Mouse (Mus musculus) embryonic facial prominence, embryonic 11.5 days (tissue): ENCODE data around the gene Rph3a. TPM values are rescaled to one million over a fixed set of nuclear protein-coding genes. Genes with fewer than 3 reads are reported as not detected.

Experiments
- ATAC-seq: fragments of 200-750 bp; cut with Nextera tagmentation; replicated peaks from 2 replicates; pipeline ENCODE4 v1.8.0; 2017; ENCODE audit warnings: low read depth; ENCODE audit not compliant: insufficient number of reproducible peaks, low FRiP score, low TSS enrichment
- DNase-seq: peaks from one replicate; pipeline ENCODE4 v3.0.0-alpha.2; 2015; ENCODE audit warnings: low spot score
- H3K27ac ChIP-seq: fragments of 300-500 bp; sonication (generic); replicated peaks from 2 replicates; pipeline ENCODE4 v1.5.1; 2014; ENCODE audit warnings: mild to moderate bottlenecking, low read depth, low read length, control low read depth
- H3K27me3 ChIP-seq: fragments of 300-500 bp; sonication (generic); 2 replicates; pipeline ENCODE4 v1.6.1; 2014; ENCODE audit warnings: mild to moderate bottlenecking, low read length, moderate library complexity, mixed read lengths; ENCODE audit not compliant: control insufficient read depth, insufficient read depth
- H3K36me3 ChIP-seq: fragments of 300-500 bp; sonication (generic); replicated peaks from 2 replicates; pipeline ENCODE4 v1.6.1; 2014; ENCODE audit warnings: low read depth, mild to moderate bottlenecking, low read length, moderate library complexity, mixed read lengths; ENCODE audit not compliant: control insufficient read depth, insufficient read depth
- H3K4me1 ChIP-seq: fragments of 300-500 bp; sonication (generic); 2 replicates; pipeline ENCODE4 v1.6.1; 2014; ENCODE audit warnings: low read length, mixed read lengths; ENCODE audit not compliant: control insufficient read depth, insufficient read depth
- H3K4me2 ChIP-seq: fragments of 300-500 bp; sonication (generic); 2 replicates; pipeline ENCODE4 v1.6.1; 2014; ENCODE audit warnings: low read depth, mild to moderate bottlenecking, control low read depth, low read length, moderate library complexity
- H3K4me3 ChIP-seq: fragments of 300-500 bp; sonication (generic); 2 replicates; pipeline ENCODE4 v1.5.1; 2014; ENCODE audit warnings: low read depth, low read length, control low read depth
- H3K9ac ChIP-seq: fragments of 300-500 bp; sonication (generic); replicated peaks from 2 replicates; pipeline ENCODE4 v1.6.1; 2014; ENCODE audit warnings: mild to moderate bottlenecking, control low read depth, low read length
- H3K9me3 ChIP-seq: fragments of 300-500 bp; sonication (generic); replicated peaks from 2 replicates; pipeline ENCODE4 v1.6.1; 2016; ENCODE audit warnings: mild to moderate bottlenecking, low read length, inconsistent platforms, mixed read lengths; ENCODE audit not compliant: control insufficient read depth
- WGBS: fragments of 180-500 bp; shearing (Covaris S2); extraction: QIAGEN DNeasy Blood & Tissue Kit; methylation state at CpG from one replicate; pipeline ENCODE4 v1.1.7; 2014; 5-methylcytosine and 5-hydroxymethylcytosine counted together
- polyA plus RNA-seq: library from polyadenylated mRNA; unstranded; fragments of >200 nt; fragmentation: Nextera tagmentation; extraction: Ambion mirVana; gene quantifications from 2 replicates; pipeline ENCODE4 v1.2.1, GENCODE M21; 2014

Gene Rph3a
- polyA plus RNA-seq, 1 experiment from 2014 or later, result 0.21 TPM

GRCm38 (mm10) chr5:120972278-120972677 lies 37.6 kb downstream of the Rph3a start:
- H3K9me3 ChIP-seq, result no peaks in the 10 kb centered on the region
- DNase-seq, result no peak
- H3K27ac ChIP-seq, result no peak overlapping the region
- no peak overlapping the region for H3K4me3 ChIP-seq
- 81% methylated on average over 6 of the region's 6 CpGs for WGBS
- H3K4me2 ChIP-seq, result no peak overlapping the region
- no peak overlapping the region for H3K9ac ChIP-seq
- H3K36me3 ChIP-seq, result no peaks in the 10 kb centered on the region
- no peaks in the 10 kb centered on the region for H3K4me1 ChIP-seq
- H3K27me3 ChIP-seq, result no peaks in the 10 kb centered on the region
- no peak for ATAC-seq

- H3K36me3 ChIP-seq, result no peaks in the 10 kb centered on the region
- no peaks in the 10 kb centered on the region for H3K9me3 ChIP-seq
- H3K4me3 ChIP-seq, result no peak overlapping the region
- no peaks in the 10 kb centered on the region for H3K27me3 ChIP-seq
- no peak overlapping the region for H3K9ac ChIP-seq
- WGBS, result 92% methylated on average over 1 of the region's 1 CpGs
- DNase-seq, result no peak
- ATAC-seq, result no peak
- no peak overlapping the region for H3K27ac ChIP-seq
- H3K4me1 ChIP-seq, result no peaks in the 10 kb centered on the region
- H3K4me2 ChIP-seq, result no peak overlapping the region
These were observed 38.6 kb downstream of the Rph3a start for GRCm38 (mm10) chr5:120971326-120971725.

GRCm38 (mm10) chr5:120969703-120970102 lies 40.2 kb downstream of the Rph3a start:
- no peaks in the 10 kb centered on the region for H3K9me3 ChIP-seq
- no peaks in the 10 kb centered on the region for H3K27me3 ChIP-seq
- H3K27ac ChIP-seq, result no peak overlapping the region
- no peaks in the 10 kb centered on the region for H3K4me1 ChIP-seq
- no peak overlapping the region for H3K4me2 ChIP-seq
- no peak for DNase-seq
- no peak overlapping the region for H3K4me3 ChIP-seq
- 35% methylated on average over 4 of the region's 4 CpGs for WGBS
- no peaks in the 10 kb centered on the region for H3K36me3 ChIP-seq
- H3K9ac ChIP-seq, result no peak overlapping the region
- ATAC-seq, result no peak

GRCm38 (mm10) chr5:120968799-120969198 lies 41.1 kb downstream of the Rph3a start:
- Histone ChIP-seq H3K9ac (no peak overlapping the region), H3K4me2 (no peak overlapping the region), H3K4me1 (no peaks in the 10 kb centered on the region), H3K36me3 (no peaks in the 10 kb centered on the region), H3K9me3 (no peaks in the 10 kb centered on the region), H3K27ac (no peak overlapping the region), H3K27me3 (no peaks in the 10 kb centered on the region), H3K4me3 (no peak overlapping the region)
- WGBS, result 89% methylated on average over 8 of the region's 8 CpGs
- no peak for ATAC-seq
- DNase-seq, result no peak

GRCm38 (mm10) chr5:120968134-120968532 lies 41.8 kb downstream of the Rph3a start:
- no peaks in the 10 kb centered on the region for H3K36me3 ChIP-seq
- H3K9ac ChIP-seq, result no peak overlapping the region
- no peaks in the 10 kb centered on the region for H3K4me1 ChIP-seq
- no peaks in the 10 kb centered on the region for H3K9me3 ChIP-seq
- H3K4me3 ChIP-seq, result no peak overlapping the region
- no peak overlapping the region for H3K4me2 ChIP-seq
- H3K27me3 ChIP-seq, result no peaks in the 10 kb centered on the region
- H3K27ac ChIP-seq, result no peak overlapping the region
- 70% methylated on average over 4 of the region's 4 CpGs for WGBS
- DNase-seq (no peak), ATAC-seq (no peak)

GRCm38 (mm10) chr5:120967355-120968133 lies 42.3 kb downstream of the Rph3a start:
- H3K27ac ChIP-seq, result no peak overlapping the region
- no peaks in the 10 kb centered on the region for H3K4me1 ChIP-seq
- H3K4me3 ChIP-seq, result no peak overlapping the region
- no peaks in the 10 kb centered on the region for H3K9me3 ChIP-seq
- DNase-seq, result no peak
- WGBS, result 77% methylated on average over 13 of the region's 13 CpGs
- no peaks in the 10 kb centered on the region for H3K36me3 ChIP-seq
- H3K27me3 ChIP-seq, result no peaks in the 10 kb centered on the region
- H3K4me2 ChIP-seq, result no peak overlapping the region
- ATAC-seq, result no peak
- no peak overlapping the region for H3K9ac ChIP-seq

GRCm38 (mm10) chr5:120966894-120967293 lies 43.0 kb downstream of the Rph3a start:
- H3K9ac ChIP-seq, result no peak overlapping the region
- WGBS, result 83% methylated on average over 8 of the region's 8 CpGs
- no peak for ATAC-seq

GRCm38 (mm10) chr5:120966156-120966555 lies 43.7 kb downstream of the Rph3a start:
- no peak overlapping the region for H3K4me3 ChIP-seq
- no peaks in the 10 kb centered on the region for H3K9me3 ChIP-seq
- H3K27me3 ChIP-seq, result no peaks in the 10 kb centered on the region
- ATAC-seq (no peak), DNase-seq (no peak)
- no peaks in the 10 kb centered on the region for H3K36me3 ChIP-seq
- H3K9ac ChIP-seq, result no peak overlapping the region
- 86% methylated on average over 4 of the region's 4 CpGs for WGBS
- no peak overlapping the region for H3K4me2 ChIP-seq
- H3K27ac ChIP-seq, result no peak overlapping the region
- H3K4me1 ChIP-seq, result no peaks in the 10 kb centered on the region

More at GRCm38 (mm10) chr5:120966894-120967293, 43.0 kb downstream of the Rph3a start:
- Histone ChIP-seq H3K4me3 (no peak overlapping the region), H3K4me1 (no peaks in the 10 kb centered on the region), H3K36me3 (no peaks in the 10 kb centered on the region), H3K27me3 (no peaks in the 10 kb centered on the region), H3K4me2 (no peak overlapping the region), H3K9me3 (no peaks in the 10 kb centered on the region), H3K27ac (no peak overlapping the region)
- DNase-seq, result no peak
